Mouse (Mus musculus) erythroblast, embryonic 14.5 days (primary cell): ENCODE measurements around the gene Bcat1.

ENCODE experiments used
- GATA1 ChIP-seq: IDR thresholded peaks from 2 replicates; pipeline ENCODE4 v1.6.1; 2012; ENCODE audit warnings: low read length, inconsistent platforms, mixed read lengths
- TAL1 ChIP-seq: IDR thresholded peaks from 3 replicates; pipeline ENCODE4 v1.6.1; 2012; ENCODE audit warnings: low read length, inconsistent platforms, mixed read lengths

- TF ChIP-seq TAL1 = no peak
- no peak for TF ChIP-seq GATA1
Measured at GRCm38 (mm10) chr6:145002094-145002936, 73.7 kb downstream of the Bcat1 start.
